Mouse (Mus musculus) heart, postnatal 0 days (tissue): ENCODE results near the gene Slx4ip.

Experiments
- CTCF ChIP-seq: IDR thresholded peaks from 2 replicates; pipeline ENCODE4 v1.5.1; 2016; ENCODE audit warnings: antibody characterized with exemption, control low read depth, low read depth
- EP300 ChIP-seq: IDR thresholded peaks from 2 replicates; pipeline ENCODE4 v1.6.1; 2016; ENCODE audit warnings: antibody characterized with exemption, low read depth

- TF ChIP-seq CTCF, result peak; percentile 7; the same call in 1 of the 2 replicates
- TF ChIP-seq EP300, result 0 out of 2 replicates have a peak, but pooled peaks have one; percentile 42
Observed at GRCm38 (mm10) chr2:137091766-137092522, 200.9 kb downstream of the Slx4ip start.
